Mouse (Mus musculus) myocyte (in vitro differentiated cells): Measurements from ENCODE around the gene Slfnl1.

Source experiments
- CEBPB ChIP-seq: IDR thresholded peaks from 2 replicates; pipeline ENCODE4 v1.6.1; 2011; ENCODE audit warnings: mild to moderate bottlenecking, moderate library complexity; ENCODE audit not compliant: poor library complexity, insufficient read depth, severe bottlenecking
- E2F4 ChIP-seq: IDR thresholded peaks from one replicate; pipeline ENCODE4 v1.6.1; 2011; ENCODE audit warnings: mild to moderate bottlenecking, control low read depth, moderate library complexity; ENCODE audit not compliant: insufficient read depth
- MAX ChIP-seq: IDR thresholded peaks from one replicate; pipeline ENCODE4 v1.6.1; 2011; ENCODE audit warnings: low read depth, mild to moderate bottlenecking, control low read depth
- MYOD1 ChIP-seq, 3 experiments: IDR thresholded peaks; one replicate each; pipeline ENCODE4 v1.6.1; 2011; ENCODE audit warnings: control low read depth in 2 of 3, low read depth in 2 of 3, mild to moderate bottlenecking in 2 of 3, moderate library complexity in 1 of 3; ENCODE audit not compliant: insufficient read length in 2 of 3, control insufficient read depth in 1 of 3
- MYOG ChIP-seq, 3 experiments: IDR thresholded peaks; one replicate each; pipeline ENCODE4 v1.6.1; 2011; ENCODE audit warnings: control low read depth in 2 of 3, low read depth in 2 of 3, mild to moderate bottlenecking in 2 of 3; ENCODE audit not compliant: insufficient read length in 2 of 3, control insufficient read depth in 1 of 3, insufficient read depth in 1 of 3
- POLR2A ChIP-seq: IDR thresholded peaks from one replicate; pipeline ENCODE4 v1.6.1; 2011; ENCODE audit warnings: low read depth, mild to moderate bottlenecking, control low read depth, moderate library complexity; ENCODE audit not compliant: insufficient read length
- POLR2AphosphoS2 ChIP-seq: IDR thresholded peaks from one replicate; pipeline ENCODE4 v1.6.1; 2011; ENCODE audit warnings: low read depth, control low read depth; ENCODE audit not compliant: insufficient read length
- USF1 ChIP-seq: IDR thresholded peaks from one replicate; pipeline ENCODE4 v1.6.1; 2011; ENCODE audit warnings: low read depth, mild to moderate bottlenecking, control low read depth, moderate library complexity

DNA sequence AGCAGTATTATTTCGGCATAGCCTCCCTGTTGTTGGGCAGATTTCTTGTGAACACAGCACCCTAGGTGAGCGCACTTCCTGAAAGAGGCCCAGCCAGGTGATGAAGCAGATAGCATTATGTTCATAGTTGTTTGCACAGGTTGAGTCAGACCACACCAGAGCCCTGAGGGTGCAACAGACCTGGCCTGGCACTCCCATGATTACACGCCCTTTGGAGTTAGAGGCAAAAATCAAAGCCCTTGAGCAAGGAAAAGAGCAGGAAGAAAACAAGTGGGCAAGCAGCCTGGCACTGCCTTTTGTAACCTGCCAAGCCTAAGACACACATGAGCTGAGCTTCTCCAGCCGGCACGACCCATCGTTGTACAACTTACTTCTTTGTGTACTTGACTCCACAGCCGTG lies 15.5 kb upstream of the Slfnl1 start:
- TF ChIP-seq POLR2A = no peak
- TF ChIP-seq MYOG (IDR thresholded peaks at IDR 0.05; ENCODE audit: control insufficient read depth in 1 of 3, insufficient read depth in 1 of 3, insufficient read length in 2 of 3, low read depth in 2 of 3) = no peak
- no peak for TF ChIP-seq USF1
- no peak for TF ChIP-seq E2F4
- TF ChIP-seq CEBPB = no peak
- TF ChIP-seq MYOD1 (IDR thresholded peaks at IDR 0.05; ENCODE audit: control insufficient read depth in 1 of 3, insufficient read length in 2 of 3, low read depth in 2 of 3) = no peak
- no peak for TF ChIP-seq POLR2AphosphoS2
- no peak for TF ChIP-seq MAX
